Mouse (Mus musculus): ENCODE measurements around the gene Nkpd1. TPM values are rescaled to one million over a fixed set of nuclear protein-coding genes. Genes with fewer than 3 reads are reported as not detected.
"Not testable (repeated sequence)": the region's sequence is repeated elsewhere in the genome, so short reads cannot be mapped to it uniquely, and the experiment has no call there.

Gene Nkpd1
- polyA plus RNA-seq, 1 experiment from 2014 or later: not detected

GRCm38 (mm10) chr7:19508150-19508923, 9.3 kb upstream of the Nkpd1 start, which contains the start of the genes Bloc1s3 and Trappc6a:
Gene Bloc1s3 (minus strand): TSS chr7:19508367.
Gene Trappc6a (plus strand): TSS chr7:19508395.
- Histone ChIP-seq H3K9me3 (ENCODE audit: control insufficient read depth) (no peaks in the 10 kb centered on the region), H3K27me3 (replicated peaks; ENCODE audit: control insufficient read depth, insufficient read depth, low read length) (no peaks in the 10 kb centered on the region), H3K4me2 (replicated peaks; ENCODE audit: low read depth) (peak within 1 kb of the TSS; percentile 90), H3K27ac (ENCODE audit: low read depth, low read length) (peak within 1 kb of the TSS; percentile 46), H3K4me3 (ENCODE audit: low read depth, low read length) (peak within 1 kb of the TSS; percentile 83), H3K9ac (ENCODE audit: low read depth, low read length) (peak within 1 kb of the TSS; percentile 54), H3K36me3 (ENCODE audit: control insufficient read depth, insufficient read depth) (no peaks in the 10 kb centered on the region), H3K4me1 (replicated peaks; ENCODE audit: control insufficient read depth, insufficient read depth, low read length) (0 out of 2 replicates have a peak, but pooled peaks cover 5% of the 10 kb centered on the region)
- ATAC-seq: peak; percentile 91
- TF ChIP-seq CTCF (IDR thresholded peaks at IDR 0.05; ENCODE audit: low read depth): no peak
- WGBS: under 1% methylated on average over 56 of the region's 56 CpGs

GRCm38 (mm10) chr7:19508924-19509568, 8.6 kb upstream of the Nkpd1 start:
- no peaks in the 10 kb centered on the region for H3K9me3 ChIP-seq (ENCODE audit: control insufficient read depth)
- WGBS: 2% methylated on average over 15 of the region's 15 CpGs
- peak overlapping the region; percentile 90 for H3K4me2 ChIP-seq (replicated peaks; ENCODE audit: low read depth)
- H3K4me3 ChIP-seq (ENCODE audit: low read depth, low read length): peak overlapping the region; percentile 83
- H3K4me1 ChIP-seq (replicated peaks; ENCODE audit: control insufficient read depth, insufficient read depth, low read length): 0 out of 2 replicates have a peak, but pooled peaks cover 5% of the 10 kb centered on the region
- H3K9ac ChIP-seq (ENCODE audit: low read depth, low read length): peak overlapping the region; percentile 54
- H3K27ac ChIP-seq (ENCODE audit: low read depth, low read length): peak overlapping the region; percentile 46; the same call in 1 of the 2 replicates
- no peaks in the 10 kb centered on the region for H3K36me3 ChIP-seq (ENCODE audit: control insufficient read depth, insufficient read depth)
- H3K27me3 ChIP-seq (replicated peaks; ENCODE audit: control insufficient read depth, insufficient read depth, low read length): no peaks in the 10 kb centered on the region
- no peak for ATAC-seq
- TF ChIP-seq CTCF (IDR thresholded peaks at IDR 0.05; ENCODE audit: low read depth): no peak

- Histone ChIP-seq H3K4me2 (replicated peaks; ENCODE audit: low read depth) (peak overlapping the region; percentile 90), H3K9me3 (ENCODE audit: control insufficient read depth) (no peaks in the 10 kb centered on the region), H3K4me1 (replicated peaks; ENCODE audit: control insufficient read depth, insufficient read depth, low read length) (0 out of 2 replicates have a peak, but pooled peaks cover 5% of the 10 kb centered on the region), H3K9ac (ENCODE audit: low read depth, low read length) (no peak overlapping the region), H3K36me3 (ENCODE audit: control insufficient read depth, insufficient read depth) (no peaks in the 10 kb centered on the region), H3K4me3 (ENCODE audit: low read depth, low read length) (no peak overlapping the region), H3K27ac (ENCODE audit: low read depth, low read length) (no peak overlapping the region), H3K27me3 (replicated peaks; ENCODE audit: control insufficient read depth, insufficient read depth, low read length) (no peaks in the 10 kb centered on the region)
- 97% methylated on average over 7 of the region's 7 CpGs for WGBS
- no peak for TF ChIP-seq CTCF (IDR thresholded peaks at IDR 0.05; ENCODE audit: low read depth)
- ATAC-seq: no peak
These were observed 7.9 kb upstream of the Nkpd1 start for GRCm38 (mm10) chr7:19509786-19510185.

GRCm38 (mm10) chr7:19511934-19512333, 5.7 kb upstream of the Nkpd1 start:
- H3K36me3 ChIP-seq (ENCODE audit: control insufficient read depth, insufficient read depth); H3K9ac ChIP-seq (ENCODE audit: low read depth, low read length); H3K27me3 ChIP-seq (replicated peaks; ENCODE audit: control insufficient read depth, insufficient read depth, low read length); H3K4me3 ChIP-seq (ENCODE audit: low read depth, low read length); H3K4me2 ChIP-seq (replicated peaks; ENCODE audit: low read depth); H3K27ac ChIP-seq (ENCODE audit: low read depth, low read length); H3K4me1 ChIP-seq (replicated peaks; ENCODE audit: control insufficient read depth, insufficient read depth, low read length); ATAC-seq; H3K9me3 ChIP-seq (ENCODE audit: control insufficient read depth): not testable (repeated sequence)
- 85% methylated on average over 6 of the region's 7 CpGs for WGBS

DNA sequence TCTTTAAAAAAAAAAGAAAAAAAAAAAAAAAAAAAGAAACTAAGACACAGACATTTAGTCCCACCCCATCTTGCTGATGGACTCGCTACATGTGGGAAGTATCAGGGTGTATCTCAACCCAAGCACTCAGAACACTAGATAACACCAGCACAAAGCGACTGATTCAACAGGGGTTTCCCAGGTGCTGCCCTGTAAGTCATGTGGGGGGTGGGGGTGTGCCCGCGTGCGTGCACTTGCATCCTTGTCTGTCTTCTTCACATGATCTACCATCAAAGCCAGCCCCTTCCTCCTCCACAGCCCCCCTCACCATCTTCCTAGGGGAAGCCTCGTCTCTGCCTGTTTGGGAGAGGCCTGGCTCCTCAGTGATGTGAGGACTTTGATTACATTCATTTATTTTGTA, 5.3 kb upstream of the Nkpd1 start:
- Histone ChIP-seq H3K27me3 (replicated peaks; ENCODE audit: control insufficient read depth, insufficient read depth, low read length) (no peaks in the 10 kb centered on the region), H3K9ac (ENCODE audit: low read depth, low read length) (no peak overlapping the region), H3K4me2 (replicated peaks; ENCODE audit: low read depth) (no peak overlapping the region), H3K27ac (ENCODE audit: low read depth, low read length) (no peak overlapping the region), H3K36me3 (ENCODE audit: control insufficient read depth, insufficient read depth) (no peaks in the 10 kb centered on the region), H3K4me3 (ENCODE audit: low read depth, low read length) (no peak overlapping the region), H3K9me3 (ENCODE audit: control insufficient read depth) (no peaks in the 10 kb centered on the region), H3K4me1 (replicated peaks; ENCODE audit: control insufficient read depth, insufficient read depth, low read length) (0 out of 2 replicates have a peak, but pooled peaks cover 1% of the 10 kb centered on the region)
- ATAC-seq: no peak
- no peak for TF ChIP-seq CTCF (IDR thresholded peaks at IDR 0.05; ENCODE audit: low read depth)
- 83% methylated on average over 6 of the region's 6 CpGs for WGBS

DNA sequence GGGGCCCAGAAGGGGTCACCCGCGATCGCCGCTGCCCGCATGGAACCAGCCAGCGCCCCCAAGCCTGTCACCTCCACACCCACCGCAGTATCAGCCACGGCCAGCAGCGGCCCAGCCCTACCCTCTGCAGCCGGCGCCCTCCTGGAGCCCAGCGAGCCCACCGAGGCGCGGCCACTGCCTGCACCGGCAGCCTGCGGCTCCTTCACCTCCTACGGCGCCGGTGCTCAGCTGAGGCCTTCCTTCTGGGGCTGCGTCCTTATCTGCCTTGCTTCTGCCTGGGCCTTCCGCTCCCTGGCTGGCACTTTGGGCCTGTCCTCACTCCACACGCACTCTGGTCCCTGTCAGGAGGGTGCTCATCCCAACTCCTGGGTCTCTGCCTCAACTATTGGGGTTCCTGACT, 2.4 kb downstream of the Nkpd1 start:
- TF ChIP-seq CTCF (IDR thresholded peaks at IDR 0.05; ENCODE audit: low read depth): no peak
- Histone ChIP-seq H3K27ac (ENCODE audit: low read depth, low read length) (no peak overlapping the region), H3K9me3 (ENCODE audit: control insufficient read depth) (no peaks in the 10 kb centered on the region), H3K36me3 (ENCODE audit: control insufficient read depth, insufficient read depth) (no peaks in the 10 kb centered on the region), H3K9ac (ENCODE audit: low read depth, low read length) (no peak overlapping the region), H3K4me2 (replicated peaks; ENCODE audit: low read depth) (peak overlapping the region; percentile 22; the same call in 1 of the 2 replicates), H3K4me3 (ENCODE audit: low read depth, low read length) (no peak overlapping the region), H3K4me1 (replicated peaks; ENCODE audit: control insufficient read depth, insufficient read depth, low read length) (0 out of 2 replicates have a peak, but pooled peaks cover 6% of the 10 kb centered on the region), H3K27me3 (replicated peaks; ENCODE audit: control insufficient read depth, insufficient read depth, low read length) (peaks cover 69% of the 10 kb centered on the region)
- 8% methylated on average over 21 of the region's 23 CpGs for WGBS
- no peak for ATAC-seq

Measured in intestine, postnatal 0 days (tissue).